Mouse (Mus musculus): ENCODE measurements around the gene Bcr. TPM values are rescaled to one million over a fixed set of nuclear protein-coding genes. Genes with fewer than 3 reads are reported as not detected.

The Bcr gene
- total and polyA plus RNA-seq, 2 experiments, result 7.5 to 14.7 TPM

DNA sequence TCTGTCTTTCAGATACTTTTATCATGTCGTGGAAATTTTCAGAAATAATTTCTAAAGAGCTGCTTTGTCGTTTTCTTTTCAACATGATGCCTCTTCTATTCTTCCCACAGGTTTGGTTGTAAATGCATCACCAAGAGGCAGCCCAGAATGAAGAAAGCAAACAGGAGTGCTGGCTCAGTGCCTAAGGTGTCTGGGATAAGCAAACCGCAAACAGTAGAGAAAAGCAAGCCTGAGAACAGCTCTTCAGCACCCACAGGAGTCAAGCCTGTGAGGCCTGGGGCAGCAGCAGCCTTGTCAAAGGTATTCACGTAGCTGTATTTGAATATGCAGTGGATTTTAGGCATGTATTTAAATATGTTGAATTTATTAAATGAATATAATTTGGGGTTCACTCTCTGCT is 170.2 kb downstream of the Bcr start:
- no peak for DNase-seq (ENCODE audit: extremely low read depth, low read depth, low spot score)
- Histone ChIP-seq H3K27me3 (ENCODE audit: control insufficient read depth, insufficient read depth, low read length) (no peaks in the 10 kb centered on the region), H3K79me2 (ENCODE audit: control insufficient read depth, insufficient read depth, low read length) (peaks cover 9% of the 10 kb centered on the region; the same call in 1 of the 2 replicates), H3K9ac (ENCODE audit: low read depth, low read length) (no peak overlapping the region), H3K4me3 (ENCODE audit: insufficient read depth, low read depth, low read length) (no peak overlapping the region), H3K4me1 (ENCODE audit: control insufficient read depth, insufficient read depth, low read length) (peaks cover 4% of the 10 kb centered on the region; the same call in 1 of the 2 replicates), H3K36me3 (ENCODE audit: control insufficient read depth, insufficient read depth, low read length) (peaks cover 11% of the 10 kb centered on the region), H3K27ac (replicated peaks; ENCODE audit: insufficient read depth, low read depth, low read length) (no peak overlapping the region)
- TF ChIP-seq CTCF (IDR thresholded peaks at IDR 0.05; ENCODE audit: low read depth, low read length) (no peak), POLR2A (IDR thresholded peaks at IDR 0.05; ENCODE audit: extremely low read depth, insufficient read depth, low read length) (no peak)
- WGBS, result 75% methylated on average over 4 of the region's 4 CpGs

DNA sequence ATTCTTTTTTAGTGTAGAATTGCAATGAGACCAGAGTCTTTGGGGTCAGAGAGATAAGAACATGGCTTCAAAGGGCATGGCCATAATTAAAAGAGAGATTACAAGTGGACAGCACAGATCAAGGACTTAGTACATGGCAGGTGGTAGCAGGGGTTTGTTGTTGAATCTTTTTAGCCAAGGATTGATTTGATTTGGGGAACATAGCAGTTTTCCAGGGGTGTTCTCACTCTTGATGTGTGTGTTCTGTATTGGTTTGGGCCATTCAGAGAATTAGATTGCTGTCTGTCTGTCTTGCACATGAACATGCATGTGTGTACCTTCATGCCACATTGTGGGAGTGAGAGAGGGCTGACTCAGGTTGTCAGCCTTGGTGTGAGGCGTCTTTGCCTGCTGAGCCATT is 171.5 kb downstream of the Bcr start:
- peaks cover 11% of the 10 kb centered on the region for H3K36me3 ChIP-seq (ENCODE audit: control insufficient read depth, insufficient read depth, low read length)
- no peaks in the 10 kb centered on the region for H3K27me3 ChIP-seq (ENCODE audit: control insufficient read depth, insufficient read depth, low read length)
- H3K4me1 ChIP-seq (ENCODE audit: control insufficient read depth, insufficient read depth, low read length), result peaks cover 4% of the 10 kb centered on the region; the same call in 1 of the 2 replicates
- peaks cover 9% of the 10 kb centered on the region; the same call in 1 of the 2 replicates for H3K79me2 ChIP-seq (ENCODE audit: control insufficient read depth, insufficient read depth, low read length)
- H3K9ac ChIP-seq (ENCODE audit: low read depth, low read length), result no peak overlapping the region
- TF ChIP-seq CTCF (IDR thresholded peaks at IDR 0.05; ENCODE audit: low read depth, low read length) (no peak), POLR2A (IDR thresholded peaks at IDR 0.05; ENCODE audit: extremely low read depth, insufficient read depth, low read length) (no peak)
- DNase-seq (ENCODE audit: extremely low read depth, low read depth, low spot score), result no peak
- no peak overlapping the region for H3K4me3 ChIP-seq (ENCODE audit: insufficient read depth, low read depth, low read length)
- WGBS, result 94% methylated on average over 1 of the region's 1 CpGs
- no peak overlapping the region for H3K27ac ChIP-seq (replicated peaks; ENCODE audit: insufficient read depth, low read depth, low read length)

DNA sequence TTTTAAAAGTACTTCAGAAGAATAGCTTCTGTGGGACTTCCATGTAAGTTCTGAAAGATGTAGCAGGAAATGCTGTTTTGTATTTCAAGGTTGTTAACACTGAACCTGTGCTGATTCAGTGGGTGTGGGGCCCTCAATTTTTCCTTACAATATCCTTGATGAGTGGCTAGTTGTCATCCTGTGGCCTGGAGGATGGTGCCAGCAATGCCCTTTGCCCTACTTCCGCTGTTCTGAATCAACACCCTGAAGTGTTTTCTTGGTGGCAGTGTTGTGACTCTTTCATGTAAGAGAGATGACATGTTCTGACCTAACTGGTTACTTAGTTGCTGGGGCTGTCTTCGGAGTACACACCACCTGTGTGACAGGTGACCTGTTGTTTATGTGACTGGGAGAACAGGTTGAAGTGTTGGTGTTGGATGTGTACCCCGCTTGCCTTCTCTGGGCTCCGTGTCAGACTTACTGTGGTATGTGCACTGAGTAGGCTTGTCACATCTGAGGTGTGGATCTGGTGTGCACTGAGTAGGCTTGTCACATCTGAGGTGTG is 172.3 kb downstream of the Bcr start:
- H3K4me1 ChIP-seq (ENCODE audit: control insufficient read depth, insufficient read depth, low read length), result peaks cover 4% of the 10 kb centered on the region; the same call in 1 of the 2 replicates
- H3K79me2 ChIP-seq (ENCODE audit: control insufficient read depth, insufficient read depth, low read length), result peaks cover 9% of the 10 kb centered on the region; the same call in 1 of the 2 replicates
- WGBS, result 89% methylated on average over 4 of the region's 4 CpGs
- no peak overlapping the region for H3K4me3 ChIP-seq (ENCODE audit: insufficient read depth, low read depth, low read length)
- no peak overlapping the region for H3K9ac ChIP-seq (ENCODE audit: low read depth, low read length)
- no peaks in the 10 kb centered on the region for H3K27me3 ChIP-seq (ENCODE audit: control insufficient read depth, insufficient read depth, low read length)
- H3K27ac ChIP-seq (replicated peaks; ENCODE audit: insufficient read depth, low read depth, low read length), result no peak overlapping the region
- TF ChIP-seq POLR2A (IDR thresholded peaks at IDR 0.05; ENCODE audit: extremely low read depth, insufficient read depth, low read length) (no peak), CTCF (IDR thresholded peaks at IDR 0.05; ENCODE audit: low read depth, low read length) (no peak)
- DNase-seq (ENCODE audit: extremely low read depth, low read depth, low spot score), result no peak
- H3K36me3 ChIP-seq (ENCODE audit: control insufficient read depth, insufficient read depth, low read length), result peaks cover 12% of the 10 kb centered on the region

- H3K27ac ChIP-seq (replicated peaks; ENCODE audit: insufficient read depth, low read depth, low read length), result no peak overlapping the region
- TF ChIP-seq CTCF (IDR thresholded peaks at IDR 0.05; ENCODE audit: low read depth, low read length), result no peak
- no peak for TF ChIP-seq POLR2A (IDR thresholded peaks at IDR 0.05; ENCODE audit: extremely low read depth, insufficient read depth, low read length)
Measured at GRCm38 (mm10) chr10:75233489-75233888, 173.1 kb downstream of the Bcr start.

More at GRCm38 (mm10) chr10:75233489-75233888, 173.1 kb downstream of the Bcr start:
- peaks cover 9% of the 10 kb centered on the region; the same call in 1 of the 2 replicates for H3K79me2 ChIP-seq (ENCODE audit: control insufficient read depth, insufficient read depth, low read length)
- no peak overlapping the region for H3K9ac ChIP-seq (ENCODE audit: low read depth, low read length)
- H3K36me3 ChIP-seq (ENCODE audit: control insufficient read depth, insufficient read depth, low read length), result peaks cover 15% of the 10 kb centered on the region
- WGBS, result 37% methylated on average over 2 of the region's 2 CpGs
- H3K4me3 ChIP-seq (ENCODE audit: insufficient read depth, low read depth, low read length), result no peak overlapping the region
- H3K27me3 ChIP-seq (ENCODE audit: control insufficient read depth, insufficient read depth, low read length), result no peaks in the 10 kb centered on the region
- peaks cover 4% of the 10 kb centered on the region; the same call in 1 of the 2 replicates for H3K4me1 ChIP-seq (ENCODE audit: control insufficient read depth, insufficient read depth, low read length)
- DNase-seq (ENCODE audit: extremely low read depth, low read depth, low spot score), result no peak

Other genes with a start within 250 kb of the Bcr start
- gene Gnaz, start 93.4 kb upstream of the Bcr start, total RNA-seq (2014; rRNA removed), result 0.07 and 0.09 TPM in 2 replicates
- 0.14 TPM in 1 of 2 replicates, not detected in the other for gene Gnaz, start 93.4 kb upstream of the Bcr start, polyA plus RNA-seq (2012; rRNA removed)
- gene Rsph14, start 28.0 kb upstream of the Bcr start, total RNA-seq (2014; rRNA removed), result not detected in 2 replicates
- not detected in 2 replicates for gene Rsph14, start 28.0 kb upstream of the Bcr start, polyA plus RNA-seq (2012; rRNA removed)
- 0.18 and 0.34 TPM in 2 replicates for gene Rab36, start 23.5 kb upstream of the Bcr start, total RNA-seq (2014; rRNA removed)
- gene Rab36, start 23.5 kb upstream of the Bcr start, polyA plus RNA-seq (2012; rRNA removed), result 0.34 and 0.70 TPM in 2 replicates
- 10.3 and 10.8 TPM in 2 replicates for gene Specc1l, start 151.5 kb downstream of the Bcr start, total RNA-seq (2014; rRNA removed)
- gene Specc1l, start 151.5 kb downstream of the Bcr start, polyA plus RNA-seq (2012; rRNA removed), result 5.2 and 5.3 TPM in 2 replicates

Measured in liver, adult 2 months (tissue).